Mouse (Mus musculus) neutrophil, adult 59 days (primary cell): ENCODE results near the gene Olfr747. TPM values are rescaled to one million over a fixed set of nuclear protein-coding genes. Genes with fewer than 3 reads are reported as not detected.

Experiments used
- total RNA-seq, 2 experiments: library from RNA; stranded (reverse); gene quantifications; 1 replicate in 1 of 2; 2 replicates in 1 of 2; pipeline ENCODE4 v1.2.4; 2023

The Olfr747 gene
- not detected for total RNA-seq

DNA sequence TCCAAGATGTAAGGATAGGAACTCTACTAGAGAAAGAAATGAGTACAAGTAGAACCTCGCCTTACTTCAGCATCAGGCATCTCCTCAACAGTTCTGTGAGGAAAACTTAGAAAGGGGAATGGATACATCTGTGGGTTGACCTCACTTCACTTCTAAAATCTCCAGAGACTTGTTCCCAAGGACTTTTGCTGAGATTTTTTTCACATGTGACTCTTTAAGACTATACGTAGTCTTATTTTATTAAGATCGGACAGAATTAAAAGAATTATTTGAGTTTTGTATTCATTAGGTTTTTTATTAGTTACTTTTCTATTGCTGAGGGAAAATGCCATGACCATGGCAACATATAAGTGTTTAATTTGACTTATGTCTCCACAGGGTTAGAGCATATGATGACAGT, at the start of gene Olfr747:
Gene Olfr747 (minus strand): TSS at position 101 of the 400 bp plus-strand sequence.

DNA sequence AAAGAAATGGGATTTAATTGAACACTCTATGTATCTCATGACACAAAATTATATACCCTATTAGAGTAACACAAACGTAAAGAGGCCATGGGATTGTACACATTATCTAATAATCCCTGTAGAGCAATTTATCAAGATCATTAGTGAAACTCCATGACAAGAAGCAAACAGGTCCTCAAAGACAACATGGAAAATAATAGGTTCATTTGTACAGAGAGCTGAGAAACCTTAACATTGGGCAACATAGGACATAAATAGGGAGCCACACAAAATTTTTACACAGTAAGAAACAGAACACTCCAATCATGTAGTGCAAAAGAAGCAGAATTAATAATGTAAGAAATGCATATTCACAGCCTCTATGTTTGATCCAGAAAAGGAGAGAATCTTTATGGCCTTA, 14.1 kb upstream of the Olfr747 start, which contains the start of gene Olfr748:
Gene Olfr748 (plus strand): TSS at position 301 of the 400 bp plus-strand sequence.

DNA sequence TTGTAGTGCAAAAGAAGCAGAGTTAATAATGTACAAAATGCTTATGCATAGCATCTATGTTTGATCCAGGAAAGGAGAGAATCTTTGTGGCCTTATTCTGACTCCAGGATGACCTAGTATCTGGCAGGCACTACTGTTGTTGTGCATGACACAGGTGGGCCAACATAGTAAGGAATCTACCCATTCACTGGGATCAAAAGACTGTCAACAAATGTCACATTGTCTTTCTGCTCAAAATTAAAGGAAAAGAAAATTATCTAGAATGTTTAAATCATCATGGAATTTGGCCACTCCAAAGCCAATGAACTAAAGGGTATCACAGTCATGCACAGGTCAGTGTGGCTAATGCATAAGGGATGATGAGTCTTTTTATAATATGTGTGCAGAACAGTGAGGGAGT, 46.2 kb downstream of the Olfr747 start, which contains the start of gene Olfr746:
Gene Olfr746 (plus strand): TSS at position 301 of the 400 bp plus-strand sequence.

DNA sequence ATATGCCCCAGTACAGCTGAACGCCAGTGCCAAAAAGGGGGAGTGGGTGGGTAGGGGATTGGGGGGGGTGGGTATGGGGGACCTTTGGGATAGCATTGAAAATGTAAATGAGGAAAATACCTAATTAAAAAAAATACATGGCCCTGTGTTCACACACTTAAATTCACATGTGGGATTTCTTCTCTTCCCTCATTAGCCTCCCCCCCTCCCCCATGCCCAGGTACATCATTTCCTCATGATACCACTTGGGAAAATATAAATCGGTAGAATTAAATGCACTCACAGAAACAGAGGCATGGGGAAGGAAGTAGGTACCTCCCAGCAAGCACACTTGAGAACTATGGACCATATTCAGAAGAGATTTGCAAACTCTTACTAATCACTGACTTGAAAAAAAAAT, 53.9 kb downstream of the Olfr747 start, which contains the start of gene Olfr745:
Gene Olfr745 (plus strand): TSS at position 301 of the 400 bp plus-strand sequence.

Other genes starting within 250 kb of the Olfr747 start
- not detected for gene Olfr740, start 247.7 kb downstream of the Olfr747 start, total RNA-seq
- not detected for gene Olfr741, start 220.5 kb downstream of the Olfr747 start, total RNA-seq
- not detected for gene Olfr742, start 189.6 kb downstream of the Olfr747 start, total RNA-seq
- gene Olfr743, start 171.4 kb downstream of the Olfr747 start, total RNA-seq, result not detected
- gene Olfr744, start 78.3 kb downstream of the Olfr747 start, total RNA-seq, result not detected
- not detected for gene Olfr745, start 53.8 kb downstream of the Olfr747 start, total RNA-seq
- gene Olfr746, start 46.1 kb downstream of the Olfr747 start, total RNA-seq, result not detected
- not detected for gene Olfr748, start 14.2 kb upstream of the Olfr747 start, total RNA-seq
- gene Olfr749, start 51.9 kb upstream of the Olfr747 start, total RNA-seq, result not detected
- 10 to 100 TPM; 29.5 to 35.8 TPM for gene Ttc5, start 92.3 kb upstream of the Olfr747 start, total RNA-seq
- not detected for gene Ccnb1ip1, start 114.5 kb upstream of the Olfr747 start, total RNA-seq
- gene Parp2, start 114.6 kb upstream of the Olfr747 start, total RNA-seq, result 10 to 100 TPM; 24.8 to 32.1 TPM
- 10 to 100 TPM; 44.4 to 66.7 TPM for gene Tep1, start 177.4 kb upstream of the Olfr747 start, total RNA-seq
- under 1 TPM in 1 of 2 experiments, not detected in 1; 0.33 TPM for gene Klhl33, start 204.3 kb upstream of the Olfr747 start, total RNA-seq
- 10 to 100 TPM; 19.2 to 25.5 TPM for gene Osgep, start 231.7 kb upstream of the Olfr747 start, total RNA-seq
- gene Apex1, start 231.8 kb upstream of the Olfr747 start, total RNA-seq, result 10 to 100 TPM; 18.4 to 22.9 TPM
- gene Pip4p1, start 237.7 kb upstream of the Olfr747 start, total RNA-seq, result 10 to 100 TPM; 54.5 to 86.3 TPM
- gene Pnp, start 237.9 kb upstream of the Olfr747 start, total RNA-seq, result 10 to 100 TPM; 65.2 to 70.9 TPM